Mouse (Mus musculus) embryonic fibroblast, embryonic 13.5 days (primary cell): ENCODE results near the gene Serac1.

Experiments
- CTCF ChIP-seq: IDR thresholded peaks from 2 replicates; pipeline ENCODE4 v1.5.1; 2011; ENCODE audit warnings: mild to moderate bottlenecking, control low read depth, low read length, moderate library complexity, borderline replicate concordance; ENCODE audit not compliant: insufficient read depth
- POLR2A ChIP-seq: IDR thresholded peaks from 2 replicates; pipeline ENCODE4 v1.6.1; 2011; ENCODE audit warnings: low read depth, mild to moderate bottlenecking, control low read depth, low read length, moderate library complexity

- TF ChIP-seq POLR2A (no peak), CTCF (no peak)
Measured at GRCm38 (mm10) chr17:6110956-6111355, 31.4 kb upstream of the Serac1 start.
